Mouse (Mus musculus): ENCODE measurements around the gene Bach2.

Bach2 gene

GRCm38 (mm10) chr4:32425641-32426040 lies 187.0 kb downstream of the Bach2 start:
- DNase-seq (ENCODE audit: low spot score in 2 of 2), result no peak

- DNase-seq (ENCODE audit: low spot score in 2 of 2), result no peak
Measured at GRCm38 (mm10) chr4:32426779-32427577, 188.4 kb downstream of the Bach2 start.

- no peak for DNase-seq (ENCODE audit: low spot score in 2 of 2)
Measured at GRCm38 (mm10) chr4:32428738-32429137, 190.1 kb downstream of the Bach2 start.

GRCm38 (mm10) chr4:32430136-32430535 lies 191.5 kb downstream of the Bach2 start:
- DNase-seq (ENCODE audit: low spot score in 2 of 2), result no peak

- no peak for DNase-seq (ENCODE audit: low spot score in 2 of 2)
Measured at GRCm38 (mm10) chr4:32430981-32431380, 192.4 kb downstream of the Bach2 start.

- no peak for DNase-seq (ENCODE audit: low spot score in 2 of 2)
Measured at GRCm38 (mm10) chr4:32432271-32432781, 193.7 kb downstream of the Bach2 start.

GRCm38 (mm10) chr4:32432945-32433344 lies 194.3 kb downstream of the Bach2 start:
- DNase-seq (ENCODE audit: low spot score in 2 of 2), result no peak

- DNase-seq (ENCODE audit: low spot score in 2 of 2), result no peak
Measured at GRCm38 (mm10) chr4:32434612-32435011, 196.0 kb downstream of the Bach2 start.

GRCm38 (mm10) chr4:32439974-32440739 lies 201.6 kb downstream of the Bach2 start:
- DNase-seq (ENCODE audit: low spot score in 2 of 2), result no peak

- DNase-seq (ENCODE audit: low spot score in 2 of 2), result no peak
Measured at GRCm38 (mm10) chr4:32440740-32441072, 202.1 kb downstream of the Bach2 start.

GRCm38 (mm10) chr4:32444671-32445196 lies 206.1 kb downstream of the Bach2 start:
- DNase-seq (ENCODE audit: low spot score in 2 of 2), result no peak

GRCm38 (mm10) chr4:32447850-32448249 lies 209.2 kb downstream of the Bach2 start:
- no peak for DNase-seq (ENCODE audit: low spot score in 2 of 2)

- DNase-seq (ENCODE audit: low spot score in 2 of 2), result no peak
Measured at GRCm38 (mm10) chr4:32461986-32462385, 223.4 kb downstream of the Bach2 start.

GRCm38 (mm10) chr4:32463065-32463464 lies 224.5 kb downstream of the Bach2 start:
- no peak for DNase-seq (ENCODE audit: low spot score in 2 of 2)

- DNase-seq (ENCODE audit: low spot score in 2 of 2), result no peak
Measured at GRCm38 (mm10) chr4:32464540-32464939, 225.9 kb downstream of the Bach2 start.

- DNase-seq (ENCODE audit: low spot score in 2 of 2), result no peak
Measured at GRCm38 (mm10) chr4:32466031-32466430, 227.4 kb downstream of the Bach2 start.

- DNase-seq (ENCODE audit: low spot score in 2 of 2), result no peak
Measured at GRCm38 (mm10) chr4:32477977-32478660, 239.5 kb downstream of the Bach2 start.

- no peak for DNase-seq (ENCODE audit: low spot score in 2 of 2)
Measured at GRCm38 (mm10) chr4:32479231-32479630, 240.6 kb downstream of the Bach2 start.

- no peak for DNase-seq (ENCODE audit: low spot score in 2 of 2)
Measured at GRCm38 (mm10) chr4:32479801-32480700, 241.4 kb downstream of the Bach2 start.

- no peak for DNase-seq (ENCODE audit: low spot score in 2 of 2)
Measured at GRCm38 (mm10) chr4:32481366-32482055, 242.9 kb downstream of the Bach2 start.

Measured in heart, adult 9 months (tissue).